Mouse (Mus musculus) kidney, postnatal 25 days (tissue): ENCODE data around the gene Phc1.

Source experiments
- DNase-seq, 2 experiments: peaks; one replicate each; pipeline ENCODE4 v3.0.0; 2021; ENCODE audit warnings: mixed read lengths in 2 of 2

Phc1 gene

DNA sequence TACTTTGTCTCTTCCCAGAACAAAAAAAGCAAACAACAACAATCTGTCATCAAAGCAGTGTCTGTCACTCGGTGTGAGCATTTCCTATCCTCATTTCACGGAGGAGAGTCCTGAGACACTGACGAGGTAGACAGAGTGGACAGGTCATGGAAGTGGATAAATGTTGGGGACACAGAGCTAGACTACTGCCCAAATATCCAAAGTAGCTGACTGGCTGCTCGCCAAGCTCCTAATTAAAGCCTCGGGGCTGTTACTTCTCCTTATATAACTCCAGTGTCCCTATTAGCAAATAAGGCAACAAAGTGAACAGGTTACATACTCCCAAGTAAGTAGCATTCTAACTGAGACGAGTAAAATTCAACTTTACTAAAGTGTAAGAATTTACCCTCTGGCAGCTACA lies 2.8 kb downstream of the Phc1 start:
- DNase-seq: peak; percentile 29 to 46

GRCm38 (mm10) chr6:122334786-122335340 lies 5.5 kb downstream of the Phc1 start:
- peak; percentile 46 to 70 for DNase-seq

- no peak for DNase-seq
Observed at GRCm38 (mm10) chr6:122333081-122333612, 7.2 kb downstream of the Phc1 start.

- peak; percentile 29 to 58 for DNase-seq
Observed at GRCm38 (mm10) chr6:122325361-122325975, 14.9 kb downstream of the Phc1 start.

GRCm38 (mm10) chr6:122318726-122319125 lies 21.6 kb downstream of the Phc1 start:
- no peak for DNase-seq

- no peak for DNase-seq
Observed at GRCm38 (mm10) chr6:122310187-122310820, 30.1 kb downstream of the Phc1 start.

DNA sequence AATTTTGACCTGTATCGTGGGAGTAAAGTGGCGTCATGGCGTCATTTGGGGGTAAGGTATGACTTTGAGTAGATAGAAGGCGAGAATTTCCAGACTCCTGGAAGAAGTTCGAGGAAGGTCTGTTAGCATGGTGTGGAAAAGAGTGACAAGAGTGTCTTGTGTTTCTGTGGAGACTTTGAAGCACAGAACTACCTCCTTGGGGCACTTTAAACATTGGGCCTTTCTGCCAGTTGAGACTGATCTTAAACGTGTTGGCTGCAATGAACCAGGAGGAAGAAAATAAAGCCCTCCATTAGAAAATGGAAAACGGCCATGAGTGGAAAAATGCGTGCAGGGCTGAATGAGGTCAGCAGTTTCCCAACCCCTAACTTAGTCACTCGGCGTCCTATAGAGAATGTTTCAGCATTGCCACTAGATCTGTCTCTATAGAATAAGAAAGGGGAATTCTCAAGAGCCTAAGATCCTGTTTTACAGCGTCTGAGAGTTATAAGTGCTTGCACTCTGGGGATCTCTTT lies 30.9 kb downstream of the Phc1 start:
- DNase-seq: no peak

GRCm38 (mm10) chr6:122308505-122309393 lies 31.6 kb downstream of the Phc1 start, which contains the start of gene M6pr:
Gene M6pr, plus strand, starts transcription at chr6:122308720.
- peak; percentile 96 to 99 for DNase-seq

DNA sequence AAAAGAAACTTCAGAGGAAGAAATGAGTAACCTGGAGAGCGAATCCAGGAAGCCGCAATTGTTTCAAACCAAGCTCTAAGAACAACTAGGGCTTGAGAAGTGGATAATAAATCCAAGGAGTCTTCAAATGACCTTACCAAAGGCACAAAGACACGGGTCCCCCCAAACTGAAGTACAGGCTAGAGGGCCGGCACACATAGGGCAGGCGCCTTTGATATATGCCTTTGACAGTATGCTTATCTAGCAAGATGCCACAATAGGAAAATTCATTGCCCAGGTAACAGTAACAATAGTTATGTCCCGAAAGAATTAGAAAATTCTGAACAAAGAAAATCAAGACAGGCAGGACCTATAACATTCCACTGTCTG lies 32.2 kb downstream of the Phc1 start:
- DNase-seq: no peak

DNA sequence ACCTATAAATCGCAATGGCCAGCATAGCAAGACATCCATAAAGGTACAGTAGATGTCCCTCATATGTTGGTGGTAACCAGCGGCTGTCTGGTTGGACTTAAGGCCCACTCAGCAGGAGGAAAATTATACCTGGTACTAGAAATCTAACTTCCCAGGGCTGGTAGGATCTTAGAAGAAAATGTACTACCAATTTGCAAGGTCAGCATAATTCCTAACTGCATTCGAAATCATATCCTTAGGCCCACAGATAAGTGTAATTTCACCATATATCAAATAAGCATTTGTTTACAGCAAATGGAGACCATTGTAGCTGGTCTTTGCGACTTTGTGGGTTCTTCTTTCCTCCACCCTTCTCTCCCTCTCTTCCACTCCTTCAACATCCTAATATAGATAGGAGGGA lies 33.7 kb downstream of the Phc1 start:
- no peak for DNase-seq

- no peak for DNase-seq
Observed at GRCm38 (mm10) chr6:122304790-122305555, 35.4 kb downstream of the Phc1 start.

- peak; percentile 78 to 91 for DNase-seq
Observed at GRCm38 (mm10) chr6:122304355-122304754, 36.0 kb downstream of the Phc1 start.

GRCm38 (mm10) chr6:122303526-122303925 lies 36.8 kb downstream of the Phc1 start:
- DNase-seq: no peak

DNA sequence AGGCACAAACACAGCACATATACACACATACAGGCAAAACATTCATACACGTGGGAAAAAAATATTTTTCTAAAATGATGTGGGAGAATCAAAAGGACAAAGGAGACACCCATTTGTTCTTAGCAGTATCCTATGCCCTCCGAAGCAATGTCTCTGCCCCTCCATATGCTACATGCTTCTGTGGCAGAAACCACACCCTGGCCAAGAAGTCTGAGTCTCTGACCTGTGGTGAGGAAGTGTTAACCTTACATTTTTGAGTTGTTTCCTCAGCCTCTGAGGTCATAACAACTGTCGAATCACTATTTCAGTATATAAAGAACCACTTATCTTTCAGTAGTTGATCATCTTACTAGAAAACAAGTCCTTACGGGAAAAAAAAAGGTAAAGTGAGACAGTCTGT lies 37.7 kb downstream of the Phc1 start:
- no peak for DNase-seq

DNA sequence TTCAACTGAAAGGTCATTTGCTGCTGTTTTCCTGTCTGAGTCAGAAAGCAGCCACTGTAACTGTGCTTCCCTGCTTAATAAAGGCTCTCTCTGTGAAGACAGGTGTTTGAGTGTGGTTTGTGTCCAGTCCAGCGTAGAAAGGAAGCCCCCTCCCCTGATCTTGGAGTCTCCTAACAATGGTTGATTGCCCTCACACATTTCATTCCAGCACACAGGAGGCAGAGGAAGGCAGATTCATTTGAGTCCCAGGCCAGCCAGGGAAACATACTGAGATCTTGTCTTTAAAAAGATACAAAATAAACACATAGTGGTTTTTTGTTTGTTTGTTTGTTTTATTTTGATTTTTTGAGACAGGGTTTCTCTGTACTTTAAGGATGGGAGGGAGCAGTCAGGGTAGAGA lies 38.2 kb downstream of the Phc1 start:
- no peak for DNase-seq

GRCm38 (mm10) chr6:122299621-122300133 lies 40.7 kb downstream of the Phc1 start:
- no peak for DNase-seq

GRCm38 (mm10) chr6:122298223-122298609 lies 42.1 kb downstream of the Phc1 start:
- DNase-seq: no peak

DNA sequence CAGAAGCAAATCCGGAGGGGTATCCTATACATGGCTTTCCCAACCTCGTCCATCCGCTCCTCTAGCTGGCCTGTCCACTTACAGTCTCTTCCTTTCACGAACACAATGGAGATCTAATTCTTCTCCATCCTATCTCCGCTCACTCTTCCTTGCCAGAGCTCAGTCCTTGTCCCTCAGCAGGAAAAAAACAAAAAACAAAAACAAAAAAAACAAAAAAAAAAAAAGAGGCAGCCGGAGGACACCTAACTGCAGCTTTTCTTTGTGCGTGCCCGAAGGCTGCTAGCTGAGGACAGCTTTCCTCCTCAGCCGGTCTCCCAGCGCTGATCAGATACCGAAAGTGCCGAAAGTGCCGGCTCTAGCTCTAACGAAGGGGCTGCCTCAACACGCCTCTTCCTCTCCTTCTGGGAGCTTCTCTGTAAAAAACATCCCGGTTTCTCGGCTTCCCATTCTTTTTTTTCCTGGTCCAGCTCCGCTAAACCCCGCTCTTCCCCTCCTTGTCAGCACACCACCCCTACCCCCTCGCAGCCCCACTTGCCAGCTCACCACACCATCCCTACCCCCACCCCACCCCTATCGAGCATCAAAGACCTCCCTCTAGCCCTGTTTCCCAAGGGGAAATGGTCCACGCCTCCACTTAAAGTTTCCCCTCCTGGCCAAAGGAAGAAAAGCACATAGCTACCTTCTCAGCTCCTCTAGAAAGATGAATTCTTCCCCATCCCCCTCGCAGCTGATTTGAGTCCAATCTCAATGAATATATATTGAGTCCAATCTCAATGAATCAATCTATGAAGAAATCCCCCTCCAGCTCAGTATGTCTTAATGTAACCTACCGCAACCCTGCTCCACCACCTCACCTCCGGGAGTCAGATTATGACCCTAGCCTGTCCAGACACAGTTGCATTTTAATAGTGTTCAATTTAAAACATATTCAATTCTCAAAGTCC lies 42.8 kb downstream of the Phc1 start:
- peak in 1 of 2 experiments; percentile 13 for DNase-seq

DNA sequence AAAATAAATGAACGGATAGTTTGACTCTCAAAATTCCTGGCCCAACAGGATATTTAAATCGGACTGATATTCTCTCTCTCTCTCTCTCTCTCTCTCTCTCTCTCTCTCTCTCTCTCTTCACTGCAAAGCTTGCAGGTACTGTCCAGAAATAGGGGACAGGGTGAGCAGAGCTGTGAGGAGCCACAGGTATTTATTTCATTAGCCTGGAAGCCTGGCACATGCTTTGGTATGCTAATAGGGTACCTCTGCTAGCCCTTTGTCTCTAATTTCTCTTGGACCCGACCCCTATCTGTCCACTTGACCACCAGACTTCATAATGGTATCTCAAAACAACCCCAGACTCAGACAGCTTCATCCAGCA lies 43.5 kb downstream of the Phc1 start:
- DNase-seq: no peak

DNA sequence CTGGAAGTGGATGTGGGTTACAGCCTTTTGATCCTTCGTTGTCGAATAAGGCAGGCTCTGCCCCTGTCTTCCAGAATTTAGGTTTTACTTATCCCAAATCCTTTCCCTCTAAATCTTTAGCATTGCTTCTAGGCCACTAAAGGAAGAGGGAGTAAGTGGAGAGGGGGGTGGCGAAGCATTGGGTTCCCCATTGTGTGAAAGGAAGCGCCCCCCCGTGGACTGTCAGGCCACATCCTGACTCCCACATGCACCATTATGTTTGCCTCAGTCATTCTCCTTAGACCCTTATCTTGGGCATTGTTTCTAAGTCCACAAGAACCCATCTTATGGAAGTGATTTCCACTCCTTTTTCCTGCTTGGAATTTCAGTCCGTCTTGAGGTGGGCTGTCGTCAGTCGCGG lies 45.1 kb downstream of the Phc1 start:
- DNase-seq: no peak

- no peak for DNase-seq
Observed at GRCm38 (mm10) chr6:122294290-122294689, 46.1 kb downstream of the Phc1 start.
